Mouse (Mus musculus): Measurements from ENCODE around the gene Med6. TPM values are rescaled to one million over a fixed set of nuclear protein-coding genes. Genes with fewer than 3 reads are reported as not detected.
A peak's percentile ranks its signal among the peaks of the same experiment; 100 is the strongest.
"Not testable (repeated sequence)": the region's sequence is repeated elsewhere in the genome, so short reads cannot be mapped to it uniquely, and the experiment has no call there.

Med6 gene
- total RNA-seq, 2 experiments from 2014 or later = 13.6 to 15.9 TPM

GRCm38 (mm10) chr12:81568374-81568773 is 26.4 kb downstream of the Med6 start, which contains the start of gene Adam21:
Gene Adam21, minus strand, starts transcription at chr12:81568474.
- DNase-seq = no peak
- intact Hi-C loops (cut with DNase I) = no loop called here

GRCm38 (mm10) chr12:81567931-81568330 is 26.9 kb downstream of the Med6 start:
- intact Hi-C loops (cut with DNase I) = no loop called here
- DNase-seq = no peak

- DNase-seq = no peak
- intact Hi-C loops (cut with DNase I) = no loop called here
These were observed 30.6 kb downstream of the Med6 start for GRCm38 (mm10) chr12:81564173-81564572.

GRCm38 (mm10) chr12:81549286-81549685 is 45.5 kb downstream of the Med6 start:
- no peak for DNase-seq
- intact Hi-C loops (cut with DNase I) = no loop called here

- no peak for DNase-seq
- intact Hi-C loops (cut with DNase I) = no loop called here
These were observed 47.6 kb downstream of the Med6 start for GRCm38 (mm10) chr12:81547163-81547562.

GRCm38 (mm10) chr12:81533029-81533419 is 61.8 kb downstream of the Med6 start:
- DNase-seq = no peak
- intact Hi-C loops (cut with DNase I) = no loop called here

- intact Hi-C loops (cut with DNase I) = no loop called here
- peak; percentile 76 to 83 for DNase-seq
These were observed 62.3 kb downstream of the Med6 start, which contains the start of the genes Gm20498 and Synj2bp for GRCm38 (mm10) chr12:81532316-81533028. Gene Gm20498, minus strand, starts transcription at chr12:81532905. Gene Synj2bp, minus strand, starts transcription at chr12:81532911.

- DNase-seq; intact Hi-C loops (cut with DNase I): not testable (repeated sequence)
These were observed 64.2 kb downstream of the Med6 start for GRCm38 (mm10) chr12:81530587-81530986.

Other genes with a start within 250 kb of the Med6 start
- gene Gm4787, start 215.5 kb downstream of the Med6 start, total RNA-seq (2021) = under 1 TPM; 0.27 to 0.72 TPM
- 1 to 10 TPM in 1 of 2 experiments, under 1 TPM in 1; 0.98 to 1.2 TPM for gene Adam4, start 173.1 kb downstream of the Med6 start, total RNA-seq (2021)
- gene Cox16, start 109.9 kb downstream of the Med6 start, total RNA-seq (2021) = 10 to 100 TPM; 52.2 to 53.7 TPM
- gene Gm20498, start 62.1 kb downstream of the Med6 start, total RNA-seq (2021) = 10 to 100 TPM; 38.7 to 40.2 TPM
- 10 to 100 TPM; 38.1 to 41.3 TPM for gene Synj2bp, start 62.1 kb downstream of the Med6 start, total RNA-seq (2021)
- not detected for gene Adam21, start 26.5 kb downstream of the Med6 start, total RNA-seq (2021)
- gene Ttc9, start 36.2 kb upstream of the Med6 start, total RNA-seq (2021) = 1 to 10 TPM; 3.2 to 3.5 TPM
- gene Map3k9, start 186.2 kb upstream of the Med6 start, total RNA-seq (2021) = under 1 TPM; 0.22 to 0.29 TPM

Measured in heart, postnatal 14 days (tissue).